Mouse (Mus musculus) limb, embryonic 10.5 days (tissue): Measurements from ENCODE around the gene Zbtb49. TPM values are rescaled to one million over a fixed set of nuclear protein-coding genes. Genes with fewer than 3 reads are reported as not detected.
A peak's percentile ranks its signal among the peaks of the same experiment; 100 is the strongest.

Source experiments
- DNase-seq: peaks from one replicate; pipeline ENCODE4 v3.0.0-alpha.2; 2017; ENCODE audit warnings: low spot score
- H3K27ac ChIP-seq: fragments of 300-500 bp; sonication (generic); 2 replicates; pipeline ENCODE4 v1.5.1; 2016; ENCODE audit warnings: mild to moderate bottlenecking
- H3K27me3 ChIP-seq: fragments of 300-500 bp; sonication (generic); 2 replicates; pipeline ENCODE4 v1.6.1; 2016; ENCODE audit warnings: low read depth, mild to moderate bottlenecking; ENCODE audit not compliant: poor library complexity, severe bottlenecking
- H3K36me3 ChIP-seq: fragments of 300-500 bp; sonication (generic); 2 replicates; pipeline ENCODE4 v1.6.1; 2016; ENCODE audit warnings: mild to moderate bottlenecking, moderate library complexity
- H3K4me1 ChIP-seq: fragments of 300-500 bp; sonication (generic); 2 replicates; pipeline ENCODE4 v1.6.1; 2016
- H3K4me3 ChIP-seq: fragments of 300-500 bp; sonication (generic); 2 replicates; pipeline ENCODE4 v1.5.1; 2016; ENCODE audit warnings: mild to moderate bottlenecking, moderate library complexity
- H3K9me3 ChIP-seq: fragments of 300-500 bp; sonication (generic); replicated peaks from 2 replicates; pipeline ENCODE4 v1.6.1; 2016; ENCODE audit warnings: mild to moderate bottlenecking
- WGBS: fragments of 180-500 bp; shearing (Covaris S2); methylation state at CpG from one replicate; pipeline ENCODE4 v1.1.7; 2016; 5-methylcytosine and 5-hydroxymethylcytosine counted together
- polyA plus RNA-seq: library from polyadenylated mRNA; unstranded; fragments of >200 nt; fragmentation: Nextera tagmentation; extraction: Ambion mirVana; gene quantifications from 2 replicates; pipeline ENCODE4 v1.2.1, GENCODE M21; 2016

Gene Zbtb49
- polyA plus RNA-seq, 1 experiment from 2014 or later, result 19.2 TPM

DNA sequence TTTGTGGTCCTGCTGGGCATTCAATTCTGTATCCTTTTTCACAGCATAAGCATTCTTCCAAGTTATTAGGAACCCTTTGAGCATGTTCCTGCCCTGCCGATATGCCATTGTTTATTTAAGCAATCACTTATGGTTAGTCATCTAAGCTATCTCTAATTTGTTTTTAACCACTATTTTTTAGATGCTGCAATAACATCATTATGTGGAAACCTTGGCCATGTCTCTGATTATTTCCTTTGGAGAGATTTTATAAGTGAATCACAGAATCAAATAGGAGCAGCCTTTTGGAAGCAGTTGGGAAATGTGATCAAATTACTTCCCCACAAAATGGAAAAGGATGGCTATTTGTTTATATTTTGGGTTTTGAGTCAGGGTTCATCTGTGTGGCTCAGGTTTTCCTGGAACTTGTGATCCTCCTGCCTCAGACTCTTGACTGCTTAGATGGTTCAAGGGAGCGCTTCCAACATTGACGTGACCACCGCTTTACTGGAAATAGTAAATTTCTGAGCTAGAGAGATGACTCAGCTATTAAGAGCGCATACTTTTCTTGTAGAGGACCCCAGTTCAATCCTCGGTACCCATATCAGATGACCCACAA is 35.5 kb downstream of the Zbtb49 start:
- Histone ChIP-seq H3K4me3 (no peak overlapping the region), H3K27ac (no peak overlapping the region), H3K27me3 (no peaks in the 10 kb centered on the region), H3K9me3 (no peaks in the 10 kb centered on the region), H3K36me3 (no peaks in the 10 kb centered on the region), H3K4me1 (no peaks in the 10 kb centered on the region)
- 90% methylated on average over 6 of the region's 6 CpGs for WGBS
- DNase-seq, result no peak

DNA sequence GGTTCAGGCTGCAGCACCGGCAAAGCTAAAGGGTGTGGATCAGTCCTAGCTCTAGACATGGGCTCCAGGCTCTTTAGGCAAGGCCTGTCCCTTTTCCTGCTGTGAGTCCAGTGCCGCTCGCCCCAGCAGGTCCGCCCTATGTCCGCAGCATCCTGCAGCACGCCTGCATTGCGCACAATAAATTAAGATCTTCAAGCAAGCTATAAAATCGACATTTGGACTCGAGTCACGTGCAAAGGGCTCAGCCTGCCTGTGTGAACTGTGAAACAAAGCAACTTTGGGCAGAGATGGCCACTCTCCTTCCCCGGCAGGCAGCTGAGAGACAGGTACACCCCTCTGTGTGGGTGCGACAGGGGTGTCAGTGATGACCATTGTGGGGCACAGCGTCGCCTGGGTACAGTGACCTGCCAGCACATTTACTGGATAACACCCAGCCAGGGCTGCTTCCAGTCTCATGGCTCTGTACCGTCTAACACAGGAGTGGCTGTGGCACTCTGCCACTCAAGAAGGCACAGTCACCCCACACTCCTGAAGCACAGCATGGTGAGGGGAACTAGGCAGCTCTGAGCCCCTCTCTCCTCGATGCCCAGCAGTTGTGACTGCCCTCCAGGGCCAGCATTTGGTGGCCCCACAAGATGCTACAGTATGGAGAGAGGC is 45.9 kb downstream of the Zbtb49 start:
- Histone ChIP-seq H3K27ac (no peak overlapping the region), H3K4me1 (no peaks in the 10 kb centered on the region), H3K27me3 (no peaks in the 10 kb centered on the region), H3K4me3 (no peak overlapping the region), H3K36me3 (no peaks in the 10 kb centered on the region), H3K9me3 (no peaks in the 10 kb centered on the region; the same call in 1 of the 2 replicates)
- no peak for DNase-seq
- WGBS, result 79% methylated on average over 16 of the region's 16 CpGs

DNA sequence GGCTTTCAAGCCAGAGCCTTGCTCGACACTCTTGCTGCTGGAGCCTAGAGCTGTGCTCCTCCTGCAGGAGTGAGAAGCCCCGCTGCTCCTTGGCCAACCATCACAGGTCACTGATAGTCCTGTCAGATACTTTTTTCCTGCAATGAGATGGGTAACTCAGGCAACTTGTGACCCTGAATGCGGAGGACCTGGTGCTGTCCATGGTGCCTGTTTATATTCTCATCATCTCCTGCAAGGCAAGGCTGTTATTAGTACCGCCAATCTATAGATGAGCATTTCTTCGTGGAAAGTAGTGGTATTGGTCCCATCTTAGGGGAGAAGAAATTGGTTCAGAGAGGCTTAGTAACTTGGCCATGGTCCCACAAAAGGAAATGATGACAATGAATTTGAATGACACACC is 46.5 kb downstream of the Zbtb49 start:
- Histone ChIP-seq H3K27me3 (no peaks in the 10 kb centered on the region), H3K4me1 (no peaks in the 10 kb centered on the region), H3K9me3 (no peaks in the 10 kb centered on the region; the same call in 1 of the 2 replicates), H3K27ac (no peak overlapping the region), H3K36me3 (no peaks in the 10 kb centered on the region), H3K4me3 (no peak overlapping the region)
- 52% methylated on average over 5 of the region's 5 CpGs for WGBS
- no peak for DNase-seq

DNA sequence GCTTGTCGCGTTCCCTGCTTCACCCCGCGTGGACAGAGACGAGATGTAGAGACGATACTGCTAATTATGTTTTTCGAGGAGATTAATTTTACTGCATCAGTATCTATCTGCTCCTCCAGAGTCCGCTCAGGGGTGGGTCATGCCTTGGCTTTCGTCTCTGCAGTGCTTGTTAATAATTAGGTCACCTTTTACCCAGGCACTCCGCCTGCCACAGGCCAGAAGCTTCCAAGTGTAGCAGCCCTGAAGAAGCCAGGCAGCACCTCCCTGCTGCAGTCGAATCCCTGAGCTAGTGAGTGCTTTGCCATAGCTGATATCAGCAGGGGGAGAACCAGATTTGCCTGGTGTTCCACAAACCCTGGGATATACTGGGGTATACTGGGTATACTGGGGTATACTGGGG is 51.8 kb downstream of the Zbtb49 start:
- Histone ChIP-seq H3K36me3 (no peaks in the 10 kb centered on the region), H3K27me3 (no peaks in the 10 kb centered on the region), H3K4me1 (no peaks in the 10 kb centered on the region), H3K4me3 (no peak overlapping the region), H3K27ac (no peak overlapping the region), H3K9me3 (no peaks in the 10 kb centered on the region; the same call in 1 of the 2 replicates)
- no peak for DNase-seq
- WGBS, result 83% methylated on average over 11 of the region's 11 CpGs

DNA sequence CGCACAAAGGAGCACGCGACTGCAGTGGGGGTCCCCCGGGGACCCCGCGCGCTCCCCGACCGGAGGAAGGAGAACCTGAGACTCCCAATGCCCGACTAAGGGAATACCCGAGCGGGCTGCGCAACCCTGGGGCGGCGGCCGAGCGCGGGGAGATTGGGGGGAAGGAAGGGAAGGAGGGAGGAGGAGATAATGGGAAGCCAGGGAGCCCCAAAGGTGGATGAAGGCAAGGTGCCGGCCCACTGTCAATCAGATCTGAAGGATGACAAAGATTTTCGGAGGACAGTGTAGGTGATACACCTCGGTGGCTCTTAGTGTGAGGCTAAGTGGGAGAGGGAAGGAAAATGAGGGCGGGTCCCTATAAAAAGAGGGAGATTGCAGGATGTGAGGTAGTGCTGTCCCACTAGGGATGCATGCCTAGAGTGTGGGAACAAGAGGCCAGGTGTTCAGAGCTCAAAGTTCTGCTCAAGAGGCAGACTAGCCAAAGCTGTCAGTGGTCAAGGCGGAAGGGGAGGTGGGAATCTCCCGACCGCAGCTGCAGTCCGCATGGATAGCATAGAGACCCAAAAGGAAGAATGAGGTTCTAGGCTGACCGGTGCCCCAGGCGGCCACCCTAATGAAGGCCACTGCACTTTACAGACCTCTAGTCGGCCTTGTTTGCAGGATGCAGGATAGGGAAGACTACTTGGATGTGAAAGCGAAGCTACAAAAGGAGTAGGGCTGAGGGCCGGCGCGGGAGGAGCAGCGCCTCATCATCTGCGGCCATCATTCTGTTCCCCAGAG is 60.4 kb downstream of the Zbtb49 start, which contains the start of gene Nsg1:
Gene Nsg1, minus strand, starts transcription at position 274 of the 780 bp plus-strand sequence.
- peak; percentile 43 for DNase-seq
- Histone ChIP-seq H3K4me1 (peaks cover 30% of the 10 kb centered on the region), H3K9me3 (no peaks in the 10 kb centered on the region), H3K27me3 (peaks cover 54% of the 10 kb centered on the region), H3K36me3 (peaks cover 30% of the 10 kb centered on the region), H3K27ac (peak within 1 kb of the TSS; percentile 92), H3K4me3 (peak within 1 kb of the TSS; percentile 69)
- 7% methylated on average over 35 of the region's 35 CpGs for WGBS

DNA sequence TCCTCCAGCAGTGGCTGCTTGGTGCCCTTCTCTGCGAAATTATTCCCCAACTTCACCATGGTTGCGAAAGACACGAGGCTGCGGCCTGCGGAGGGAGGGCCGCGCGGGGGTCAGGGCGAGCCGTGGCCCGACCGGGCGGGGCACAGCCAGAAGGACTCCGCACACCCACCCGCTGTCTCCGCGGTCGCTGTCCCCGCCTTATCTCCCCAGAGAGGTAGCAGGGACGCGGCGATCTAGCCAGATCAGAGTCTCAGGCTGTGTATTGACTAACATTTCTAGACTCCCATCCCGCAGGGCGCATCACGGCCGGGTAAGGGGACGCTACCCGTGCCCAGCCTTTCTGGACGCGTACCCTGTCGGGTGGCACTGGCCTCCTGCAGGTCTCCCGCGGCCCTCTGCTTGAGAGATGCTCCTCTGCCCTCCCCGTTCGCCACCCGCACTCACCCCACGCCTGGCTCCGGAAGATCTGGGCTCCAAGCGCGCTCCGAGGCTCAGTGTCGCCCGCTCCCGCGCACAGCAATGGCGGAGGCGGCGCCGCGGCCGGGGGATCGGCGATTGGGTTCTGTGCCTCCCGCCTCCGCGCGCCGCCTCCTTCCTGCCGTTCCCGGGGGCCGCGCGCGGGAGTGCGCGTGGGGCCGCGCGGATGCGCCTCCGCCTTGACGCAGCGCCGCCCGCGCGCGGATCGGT is 61.2 kb downstream of the Zbtb49 start:
- Histone ChIP-seq H3K9me3 (0 out of 2 replicates have a peak, but pooled peaks cover 1% of the 10 kb centered on the region), H3K4me1 (peaks cover 30% of the 10 kb centered on the region), H3K4me3 (peak overlapping the region; percentile 69), H3K27ac (peak overlapping the region; percentile 92), H3K27me3 (peaks cover 54% of the 10 kb centered on the region), H3K36me3 (peaks cover 37% of the 10 kb centered on the region)
- peak; percentile 80 for DNase-seq
- WGBS, result under 1% methylated on average over 79 of the region's 79 CpGs

DNA sequence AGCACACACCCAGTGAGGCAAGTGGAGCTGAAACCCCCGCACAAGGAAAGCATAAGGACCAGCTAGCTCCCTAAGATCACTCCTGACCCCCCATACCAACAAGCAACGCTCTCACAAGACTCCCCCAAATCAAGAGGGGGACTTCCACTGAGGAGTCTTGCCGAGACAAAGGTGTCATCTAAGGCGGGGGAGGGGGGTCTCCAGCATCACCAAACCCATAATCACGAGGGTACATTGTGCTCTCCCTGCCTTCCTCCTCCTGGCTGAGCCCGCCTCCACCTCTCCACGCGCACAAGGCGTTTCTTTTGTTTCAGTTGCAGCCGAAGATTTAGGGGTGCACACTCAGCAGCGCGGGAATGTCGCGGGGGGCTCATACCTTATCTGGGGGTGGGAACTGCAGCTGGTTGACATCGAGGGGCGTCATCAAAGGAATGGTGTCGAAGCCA is 61.7 kb downstream of the Zbtb49 start:
- peak overlapping the region; percentile 92 for H3K27ac ChIP-seq
- H3K4me1 ChIP-seq, result peaks cover 30% of the 10 kb centered on the region
- H3K9me3 ChIP-seq, result 0 out of 2 replicates have a peak, but pooled peaks cover 1% of the 10 kb centered on the region
- H3K4me3 ChIP-seq, result peak overlapping the region; percentile 69
- peaks cover 43% of the 10 kb centered on the region for H3K36me3 ChIP-seq
- H3K27me3 ChIP-seq, result peaks cover 54% of the 10 kb centered on the region
- WGBS, result 6% methylated on average over 17 of the region's 17 CpGs
- DNase-seq, result peak; percentile 59

DNA sequence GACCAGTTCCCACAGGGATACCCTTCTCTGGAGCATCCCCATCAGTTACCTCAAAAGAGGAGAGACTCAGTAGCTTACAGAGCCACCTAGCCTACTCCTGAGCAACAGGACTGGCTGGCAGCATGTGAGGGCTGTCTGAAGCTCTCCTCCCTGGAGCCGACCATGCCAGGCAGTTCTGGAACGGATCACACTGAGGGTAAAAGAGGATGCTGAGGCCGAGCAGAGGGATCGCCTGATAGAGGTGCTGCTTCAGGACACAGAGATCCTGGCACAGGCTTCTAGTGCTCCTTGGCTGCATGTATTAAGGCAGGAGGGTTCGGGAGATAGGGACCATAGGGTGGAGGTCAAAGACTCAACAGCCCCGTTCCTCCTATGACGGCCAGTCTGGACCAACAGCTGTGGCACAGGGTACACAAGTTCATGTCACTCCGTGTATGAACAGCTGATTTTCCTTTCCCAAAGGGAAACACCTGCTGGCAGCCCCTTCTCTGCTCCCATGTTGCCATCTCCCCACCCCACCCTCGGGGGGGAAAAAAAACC is 62.7 kb downstream of the Zbtb49 start:
- Histone ChIP-seq H3K27me3 (peaks cover 50% of the 10 kb centered on the region), H3K36me3 (peaks cover 52% of the 10 kb centered on the region), H3K9me3 (0 out of 2 replicates have a peak, but pooled peaks cover 1% of the 10 kb centered on the region), H3K4me1 (peaks cover 26% of the 10 kb centered on the region), H3K4me3 (peak overlapping the region; percentile 69), H3K27ac (peak overlapping the region; percentile 92; the same call in 1 of the 2 replicates)
- whole genome bisulfite sequencing, result 77% methylated on average over 9 of the region's 9 CpGs
- DNase-seq, result no peak

DNA sequence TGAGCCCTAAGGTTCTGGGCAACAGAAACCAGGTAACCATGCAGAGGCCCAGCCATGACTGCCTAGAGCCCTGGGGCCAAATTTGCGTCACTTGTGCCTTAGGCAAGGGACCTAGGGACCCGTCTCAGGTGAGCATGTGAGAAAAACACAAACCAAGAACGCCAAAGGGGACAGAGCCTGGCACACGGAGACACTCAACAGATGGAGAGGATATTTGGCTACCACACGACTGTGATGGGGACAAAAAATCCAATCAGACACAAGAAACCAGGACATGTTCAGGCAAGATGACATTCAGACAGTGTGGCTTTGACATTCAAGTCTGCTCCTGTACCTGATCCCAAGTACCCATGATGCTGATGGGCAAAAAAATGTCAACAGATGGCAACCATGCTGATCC is 66.6 kb downstream of the Zbtb49 start:
- H3K4me3 ChIP-seq, result no peak overlapping the region
- H3K27ac ChIP-seq, result no peak overlapping the region
- peaks cover 91% of the 10 kb centered on the region for H3K36me3 ChIP-seq
- 0 out of 2 replicates have a peak, but pooled peaks cover 1% of the 10 kb centered on the region for H3K9me3 ChIP-seq
- 93% methylated on average over 5 of the region's 5 CpGs for WGBS
- 0 out of 2 replicates have a peak, but pooled peaks cover 14% of the 10 kb centered on the region for H3K27me3 ChIP-seq
- peaks cover 14% of the 10 kb centered on the region for H3K4me1 ChIP-seq
- no peak for DNase-seq

DNA sequence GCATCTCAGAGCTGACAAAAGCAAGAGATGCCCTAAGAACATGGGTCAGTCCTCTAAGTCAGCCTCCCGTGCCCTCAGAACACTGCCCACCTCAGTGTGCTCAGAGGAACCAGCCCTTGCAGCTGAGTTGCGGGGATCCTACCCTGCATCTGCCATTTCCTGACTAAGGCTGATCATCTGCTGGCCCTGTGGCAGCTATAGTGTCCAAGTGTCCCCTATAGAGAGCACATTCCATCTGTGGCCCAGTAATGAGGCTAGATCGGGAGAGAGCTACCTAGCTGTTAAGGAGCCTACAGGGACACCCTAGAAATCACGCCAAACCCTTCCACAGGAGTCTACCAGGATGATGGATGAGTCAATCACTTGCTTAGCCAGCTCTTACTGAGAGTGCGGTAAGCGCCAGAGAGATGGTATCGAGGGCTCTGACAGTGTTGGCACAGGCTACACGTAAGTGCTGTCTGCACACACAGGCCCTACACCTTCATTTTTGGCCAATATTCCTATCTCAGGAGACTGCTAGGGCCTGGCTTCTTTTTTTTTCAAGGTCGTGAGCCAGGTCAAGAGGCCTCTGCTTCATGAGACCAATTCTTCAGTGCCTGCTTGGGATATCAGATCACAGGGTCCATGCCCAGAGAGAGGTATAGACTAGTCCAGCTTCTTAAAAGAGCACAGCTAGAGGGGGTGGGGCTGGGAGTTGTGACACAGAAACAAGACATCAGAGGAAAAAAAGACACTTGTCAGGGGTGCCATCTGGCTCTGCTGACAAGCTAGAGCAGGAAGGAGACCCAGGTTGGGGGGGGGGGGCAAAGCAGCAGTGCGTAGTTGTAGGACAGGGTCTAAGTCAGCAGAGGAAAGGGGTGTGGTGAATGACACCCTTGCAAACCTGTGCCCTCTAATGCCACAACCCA is 67.8 kb downstream of the Zbtb49 start:
- H3K27ac ChIP-seq, result no peak overlapping the region
- 0 out of 2 replicates have a peak, but pooled peaks cover 1% of the 10 kb centered on the region for H3K9me3 ChIP-seq
- H3K27me3 ChIP-seq, result 0 out of 2 replicates have a peak, but pooled peaks cover 3% of the 10 kb centered on the region
- peaks cover 2% of the 10 kb centered on the region for H3K4me1 ChIP-seq
- DNase-seq, result no peak
- H3K36me3 ChIP-seq, result peaks cover 99% of the 10 kb centered on the region
- WGBS, result 85% methylated on average over 10 of the region's 10 CpGs
- H3K4me3 ChIP-seq, result no peak overlapping the region

DNA sequence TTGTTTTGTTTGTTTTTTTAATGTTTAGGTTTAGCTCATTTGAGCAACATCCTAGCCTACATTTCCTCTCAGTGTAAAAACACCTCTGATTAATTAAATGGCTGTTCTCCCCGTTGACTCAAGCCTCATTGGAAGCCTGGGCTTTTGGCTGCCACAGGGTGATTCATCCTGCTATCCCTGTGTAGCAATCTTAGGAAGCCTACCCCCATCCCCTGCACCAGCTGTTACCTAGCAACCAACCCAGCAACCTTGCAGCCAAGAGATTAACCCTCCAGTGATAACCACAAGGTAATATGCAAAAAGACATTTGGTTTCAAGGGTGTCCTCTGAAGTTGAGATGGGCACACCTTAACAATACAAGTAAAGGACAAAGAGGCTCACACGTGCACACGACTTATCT is 69.0 kb downstream of the Zbtb49 start:
- no peak for DNase-seq
- 73% methylated on average over 3 of the region's 3 CpGs for WGBS

More for the DNA sequence above, 69.0 kb downstream of the Zbtb49 start:
- Histone ChIP-seq H3K27ac (no peak overlapping the region), H3K36me3 (peaks cover 99% of the 10 kb centered on the region), H3K4me1 (no peaks in the 10 kb centered on the region), H3K9me3 (0 out of 2 replicates have a peak, but pooled peaks cover 1% of the 10 kb centered on the region), H3K4me3 (no peak overlapping the region), H3K27me3 (no peaks in the 10 kb centered on the region)
